Mouse (Mus musculus) ovary, adult 18-20 months (tissue): ENCODE results near the gene Pde10a.

Experiments used
- DNase-seq: peaks from one replicate; pipeline ENCODE4 v3.0.0; 2022; ENCODE audit warnings: low spot score, mixed read lengths

Gene Pde10a

DNA sequence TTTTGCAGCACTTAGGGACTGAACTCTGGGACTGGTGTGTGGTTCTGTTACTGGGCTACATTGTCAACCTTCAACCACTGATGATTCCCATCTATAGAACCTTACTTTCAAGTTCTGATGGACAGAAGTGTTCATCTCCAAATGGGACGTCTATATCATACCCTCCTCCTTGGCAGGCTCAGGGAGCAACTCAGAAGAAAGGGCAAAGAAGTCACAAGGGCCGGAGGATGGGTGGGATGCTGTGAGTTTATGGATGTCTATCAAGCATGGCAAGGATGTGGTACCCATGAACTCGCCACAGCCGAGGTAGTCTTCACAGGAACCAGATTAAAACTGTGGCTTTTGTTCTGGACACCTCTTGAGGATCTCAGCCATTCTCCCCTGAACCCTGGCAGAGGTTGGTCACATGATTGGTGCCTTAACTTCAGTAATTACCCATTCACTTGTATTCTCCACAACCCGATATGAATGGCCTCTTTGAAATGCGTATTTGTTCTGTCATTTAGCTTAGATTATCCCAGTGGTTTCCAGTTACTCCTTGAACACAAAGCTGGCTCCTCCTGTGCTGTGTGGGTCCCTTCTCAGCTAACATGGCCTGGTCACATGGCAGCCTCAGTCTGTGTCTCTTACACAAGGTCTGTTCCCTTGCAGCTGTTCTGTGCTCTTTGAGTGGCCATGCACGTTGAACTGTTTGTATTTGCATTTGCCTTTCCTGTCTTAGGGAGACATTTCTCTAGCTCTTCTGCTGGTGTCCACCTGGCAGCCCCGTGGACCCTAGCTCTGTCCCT lies 510.6 kb downstream of the Pde10a start:
- no peak for DNase-seq
